Mouse (Mus musculus) adrenal gland, postnatal 36 days (tissue): ENCODE results near the gene Ubap1. TPM values are rescaled to one million over a fixed set of nuclear protein-coding genes. Genes with fewer than 3 reads are reported as not detected.

Source experiments
- DNase-seq, 2 experiments: peaks; one replicate each; pipeline ENCODE4 v3.0.0; 2021; ENCODE audit warnings: mixed read lengths in 1 of 2
- long read RNA-seq, 2 experiments: library from polyadenylated mRNA; stranded (forward); transcript quantifications; one replicate each; pipeline ENCODE4 v2.0.0; 2021; ENCODE audit warnings: borderline sequencing depth in 2 of 2
- total RNA-seq, 2 experiments: library from RNA; stranded (reverse); gene quantifications; 2 replicates each; pipeline ENCODE4 v1.2.3; 2021

The Ubap1 gene
- total RNA-seq = 10 to 100 TPM; 46.1 to 46.7 TPM
- long read RNA-seq, experiment 1, transcript Ubap1-201 (7 exons, 3,456 nt) = major isoform, 34 of 51 reads
- long read RNA-seq, experiment 1, partial matches to known transcripts = 3 of 51 reads
- long read RNA-seq, experiment 1, other reads (novel, unspliced or antisense) = 14 of 51 reads
- long read RNA-seq, experiment 2, transcript Ubap1-201 (7 exons, 3,456 nt) = major isoform, 11 of 20 reads
- long read RNA-seq, experiment 2, partial matches to known transcripts = 2 of 20 reads
- long read RNA-seq, experiment 2, other reads (novel, unspliced or antisense) = 5 of 20 reads

DNA sequence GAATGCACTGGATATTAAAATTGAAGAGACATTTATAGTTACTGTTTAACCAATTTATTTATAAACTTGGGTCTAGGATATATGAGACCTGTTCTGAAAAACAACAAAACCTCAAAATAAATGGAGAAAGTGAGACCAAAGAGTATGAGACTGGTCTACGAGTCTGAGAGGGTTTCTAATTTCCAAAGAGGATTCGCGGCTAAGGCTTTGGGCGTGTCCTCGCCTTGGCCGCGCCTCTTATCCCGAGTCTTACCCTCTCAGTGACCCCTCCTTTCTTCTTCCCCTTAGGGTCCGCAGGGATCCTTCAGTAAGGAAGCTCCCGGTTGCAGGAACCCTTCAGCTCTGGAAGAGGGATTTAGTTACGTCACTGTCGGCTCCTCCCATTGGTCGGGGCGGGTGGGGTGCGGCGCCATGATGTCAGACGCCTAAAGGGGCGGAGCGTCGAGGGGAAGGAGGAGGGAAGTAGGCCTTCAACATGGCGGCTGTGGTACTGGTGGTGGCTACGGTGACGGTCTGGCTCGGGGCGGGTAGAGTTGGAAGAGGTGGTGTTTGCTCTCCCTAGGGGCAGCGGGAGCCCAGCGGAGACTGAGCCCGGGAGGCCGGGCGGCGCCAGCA is at the start of gene Ubap1:
TSS of gene Ubap1 (plus strand) at position 413 of the 615 bp plus-strand sequence.
- DNase-seq = peak; percentile 94 to 96

DNA sequence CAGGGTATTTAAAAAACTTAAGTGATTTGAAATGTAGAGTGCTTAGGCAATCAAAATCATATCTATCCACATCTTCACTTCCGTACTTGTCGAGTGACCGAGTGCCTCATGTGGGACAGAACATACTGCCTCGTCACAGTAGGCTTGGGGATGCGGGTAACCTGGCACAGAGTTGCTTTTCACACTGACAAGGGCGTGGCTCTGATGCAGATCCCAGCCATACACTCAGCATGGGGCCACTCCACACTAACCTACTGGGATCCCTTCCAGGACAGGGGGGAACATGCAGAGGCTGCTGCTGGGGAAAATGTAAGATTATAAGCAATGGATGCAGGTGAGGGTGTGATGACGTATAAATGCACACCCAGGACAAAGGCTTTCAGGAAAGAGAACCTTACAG is 45.1 kb upstream of the Ubap1 start:
- DNase-seq = no peak

DNA sequence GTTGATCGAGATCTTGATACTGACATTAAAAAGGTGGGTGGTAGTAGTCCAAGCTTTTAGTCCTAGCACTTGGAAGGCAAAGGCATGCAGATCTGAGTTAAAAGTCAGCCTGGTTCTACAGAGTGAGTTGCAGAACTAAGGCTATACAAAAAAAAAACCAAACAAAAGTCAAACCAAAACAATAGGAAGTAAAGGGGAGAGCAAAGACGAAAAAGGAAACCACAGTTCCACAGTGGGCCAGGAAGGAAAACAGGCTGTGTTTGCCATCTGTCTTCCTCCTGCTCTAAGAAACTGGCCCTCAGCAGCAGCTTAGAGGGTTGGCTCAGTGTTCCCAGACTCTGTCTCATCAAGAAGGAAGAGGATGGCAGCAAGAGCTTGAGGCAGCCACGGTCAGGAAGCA is 44.5 kb upstream of the Ubap1 start:
- no peak for DNase-seq

DNA sequence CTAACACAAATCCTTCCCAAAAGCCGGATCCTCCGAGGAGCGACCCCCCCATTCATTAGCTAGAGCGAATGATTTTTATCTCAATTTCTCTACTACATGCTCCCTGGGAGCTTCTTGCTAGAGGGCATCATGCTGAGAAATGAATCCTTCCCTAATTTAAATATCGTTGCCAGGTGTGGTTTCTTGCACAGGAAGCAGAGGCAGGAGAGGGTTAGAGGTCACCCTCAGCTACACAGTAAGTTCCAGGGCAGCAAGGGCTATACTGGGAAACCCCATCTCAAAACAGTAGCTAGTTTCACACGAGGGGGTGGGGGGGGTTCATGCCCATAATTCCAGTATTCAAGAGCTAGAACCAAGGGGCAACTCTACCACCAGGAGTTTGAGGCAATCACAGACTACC is 41.4 kb upstream of the Ubap1 start:
- DNase-seq = no peak

DNA sequence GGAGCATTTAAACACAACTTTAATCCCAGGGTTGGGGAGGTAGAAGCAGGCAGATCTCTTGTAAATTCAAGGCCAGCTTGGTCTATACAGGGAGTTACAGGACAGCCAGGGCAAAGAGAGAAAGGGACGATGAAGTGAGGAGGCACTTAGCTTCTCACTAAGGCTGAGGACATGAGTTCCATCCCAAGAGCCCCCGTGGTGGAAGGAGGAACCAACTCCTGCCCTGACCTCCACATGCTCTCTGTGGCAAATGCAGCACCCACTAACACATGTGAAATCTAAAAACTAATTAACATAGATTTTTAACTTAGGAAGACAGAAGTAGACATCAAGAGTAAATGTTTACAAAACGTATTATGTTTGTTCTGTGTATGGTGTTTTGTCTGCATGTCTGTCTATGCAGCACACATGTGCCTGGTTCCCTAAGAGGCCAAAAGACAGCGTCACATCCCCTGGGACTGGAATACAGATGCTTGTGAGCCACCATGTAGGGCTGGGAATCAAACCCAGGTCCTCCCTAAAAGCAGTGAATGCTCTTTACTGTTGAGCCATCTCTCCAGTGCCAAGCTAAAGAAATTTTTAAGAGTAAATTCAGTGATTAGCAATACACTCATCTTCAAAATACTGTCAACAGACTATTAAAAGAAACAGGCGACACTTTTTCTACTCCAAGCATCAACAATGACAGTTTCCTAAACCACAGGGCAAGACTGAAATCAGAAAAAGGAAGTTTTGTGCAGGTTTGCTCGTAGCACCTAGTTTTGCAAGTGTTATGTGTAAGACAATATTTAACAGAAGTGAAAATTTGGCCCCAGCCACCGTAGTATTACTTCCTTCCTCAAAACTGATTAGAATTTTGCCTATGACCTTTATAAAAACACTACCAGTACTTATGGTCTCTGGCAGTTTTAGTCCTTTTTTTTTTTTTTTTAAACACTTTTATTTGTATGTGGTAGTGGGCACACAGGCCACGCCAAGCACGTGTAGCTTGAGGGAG is 37.9 kb upstream of the Ubap1 start:
- DNase-seq = no peak

DNA sequence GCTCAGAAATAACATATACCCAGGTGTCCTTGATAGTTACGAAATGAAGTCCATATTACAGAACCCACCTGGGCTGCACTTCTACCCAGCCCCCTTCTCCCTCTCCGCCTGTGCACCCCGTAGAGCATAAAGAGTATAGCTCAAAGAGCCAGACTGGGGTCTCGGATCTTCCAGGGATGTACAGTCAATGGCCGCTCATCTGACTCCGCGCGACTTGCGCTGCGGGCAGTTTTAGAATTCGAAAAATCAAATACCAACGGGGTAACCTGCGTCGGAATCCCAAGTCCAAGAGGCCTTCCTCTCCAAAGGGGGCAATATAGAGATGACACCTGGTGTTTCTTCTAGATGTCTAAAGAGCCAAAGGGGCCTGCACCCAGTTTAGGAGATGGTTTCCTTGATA is 35.1 kb upstream of the Ubap1 start:
- DNase-seq = peak in 1 of 2 experiments; percentile 3

DNA sequence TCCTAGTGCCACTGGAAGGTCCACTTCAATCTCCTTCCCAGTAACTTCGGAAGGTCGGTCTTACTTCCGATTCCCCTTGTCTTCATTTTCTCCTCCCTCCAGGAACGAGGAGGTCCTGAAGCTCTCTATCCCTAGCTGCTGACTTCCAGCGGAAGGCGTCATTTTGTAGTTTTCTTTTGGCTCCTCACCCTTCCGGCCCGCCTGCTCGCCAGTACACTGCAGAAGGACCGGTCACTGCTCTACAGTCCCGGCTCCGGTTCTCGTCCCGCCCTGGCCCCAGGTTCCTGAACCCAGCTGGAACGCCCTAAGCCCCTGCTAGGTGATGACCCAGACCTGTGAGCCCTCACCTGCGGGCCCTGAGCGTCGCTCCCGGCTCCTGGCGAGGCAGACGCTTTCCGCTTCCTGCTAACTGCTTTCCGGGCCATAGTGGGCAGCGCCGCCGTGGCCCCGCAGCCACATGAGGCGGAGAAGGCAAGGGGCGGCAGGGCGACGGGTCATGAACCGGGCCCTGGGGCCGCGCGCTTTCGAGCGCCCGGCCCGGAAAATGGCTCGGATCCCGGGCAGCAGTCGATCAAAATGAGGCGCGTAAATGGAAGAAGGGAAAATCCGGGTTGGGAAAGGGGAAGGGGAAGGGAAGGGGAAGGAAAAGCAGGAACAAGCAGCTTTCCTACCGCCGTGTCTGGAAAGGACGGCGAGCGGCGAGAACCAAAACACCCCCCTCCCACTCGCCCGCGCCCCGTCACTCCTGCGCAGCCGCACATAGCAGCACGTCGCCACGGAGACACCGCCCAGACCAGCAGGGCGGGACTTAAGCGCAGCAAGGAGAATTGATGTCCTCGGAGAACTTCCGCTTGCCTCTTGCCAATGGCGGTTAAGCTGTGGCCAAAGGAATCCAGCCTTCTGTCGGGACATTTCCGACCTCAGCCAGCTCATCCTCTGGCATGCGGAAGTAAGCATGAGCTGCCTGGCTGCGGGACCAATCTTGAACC is 34.4 kb upstream of the Ubap1 start, which contains the start of gene Dcaf12:
TSS of gene Dcaf12 (minus strand) at position 749 of the 989 bp plus-strand sequence.
- DNase-seq = peak; percentile 97

DNA sequence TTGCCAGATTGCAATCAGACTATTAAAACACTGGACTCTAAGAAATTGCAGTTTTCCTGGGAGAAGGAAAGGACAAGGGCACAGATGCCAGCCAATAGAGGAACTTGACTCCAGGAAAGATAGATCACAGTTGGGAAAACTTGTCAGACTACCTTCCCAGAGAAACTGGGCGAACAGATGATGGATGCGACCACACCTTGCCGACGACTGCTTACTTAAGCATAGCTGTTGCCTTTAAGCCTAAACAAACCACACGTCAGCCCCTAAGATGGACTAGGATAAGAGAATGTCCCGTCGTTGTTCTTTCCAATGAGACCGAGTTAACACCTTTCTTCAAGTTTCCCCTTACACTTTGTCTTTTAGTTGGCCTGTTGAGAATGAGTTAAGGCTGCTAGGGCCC is 33.6 kb upstream of the Ubap1 start:
- no peak for DNase-seq

DNA sequence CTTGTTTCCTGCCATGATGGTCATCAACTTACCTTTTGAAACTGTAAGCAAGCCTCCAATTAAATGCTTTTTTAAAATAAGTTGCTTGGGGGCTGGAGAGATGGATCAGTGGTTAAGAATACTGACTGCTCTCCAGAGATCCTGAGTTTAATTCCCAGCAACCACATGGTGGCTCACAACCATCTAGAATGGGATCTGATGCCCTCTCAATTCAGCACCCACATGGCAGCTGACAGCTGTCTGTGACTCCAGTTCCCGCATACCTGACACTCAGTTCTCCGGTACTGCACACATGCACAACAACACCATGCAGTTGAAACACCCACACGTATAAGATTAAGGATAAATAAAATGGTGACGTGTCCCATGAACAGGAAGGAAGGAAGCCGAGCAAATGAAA is 30.5 kb upstream of the Ubap1 start:
- DNase-seq = no peak

DNA sequence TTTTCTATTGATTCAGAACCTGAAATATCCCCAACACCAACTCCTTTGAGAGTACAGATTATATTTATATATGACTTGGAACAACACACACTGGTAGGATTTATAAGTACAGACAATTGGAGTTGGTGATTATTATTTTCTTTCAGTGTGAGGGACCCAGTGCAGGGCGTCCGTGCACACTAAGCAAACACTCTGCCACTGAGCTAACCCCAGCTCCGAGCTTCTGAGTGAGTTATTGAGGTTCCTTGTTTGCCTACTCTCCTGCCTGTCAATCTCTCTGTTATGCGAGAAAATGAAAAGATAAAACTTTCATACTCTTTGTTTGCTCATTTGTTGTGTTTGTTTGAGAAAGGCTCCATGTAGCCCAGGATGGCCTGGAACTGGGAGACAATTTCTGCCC is 27.8 kb upstream of the Ubap1 start:
- no peak for DNase-seq

DNA sequence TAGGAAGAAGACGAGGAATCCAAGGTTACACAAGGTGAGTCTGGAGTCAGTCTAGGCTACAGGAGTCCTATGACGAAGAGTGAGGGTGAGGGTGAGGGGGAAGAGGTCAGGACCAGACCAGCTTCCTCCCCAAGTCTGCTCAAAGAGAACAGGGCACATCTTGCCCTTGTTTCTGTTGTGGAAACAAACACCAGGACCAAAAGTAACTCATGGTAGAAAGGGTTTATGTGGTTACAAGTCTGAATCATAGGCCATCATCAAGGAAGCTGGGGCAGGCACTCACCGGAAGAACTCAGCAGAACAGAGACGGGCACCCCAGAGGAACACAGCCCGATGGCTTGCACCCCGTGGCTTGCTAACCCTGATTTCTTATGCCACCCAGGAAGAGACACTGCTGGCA is 21.9 kb upstream of the Ubap1 start:
- no peak for DNase-seq

DNA sequence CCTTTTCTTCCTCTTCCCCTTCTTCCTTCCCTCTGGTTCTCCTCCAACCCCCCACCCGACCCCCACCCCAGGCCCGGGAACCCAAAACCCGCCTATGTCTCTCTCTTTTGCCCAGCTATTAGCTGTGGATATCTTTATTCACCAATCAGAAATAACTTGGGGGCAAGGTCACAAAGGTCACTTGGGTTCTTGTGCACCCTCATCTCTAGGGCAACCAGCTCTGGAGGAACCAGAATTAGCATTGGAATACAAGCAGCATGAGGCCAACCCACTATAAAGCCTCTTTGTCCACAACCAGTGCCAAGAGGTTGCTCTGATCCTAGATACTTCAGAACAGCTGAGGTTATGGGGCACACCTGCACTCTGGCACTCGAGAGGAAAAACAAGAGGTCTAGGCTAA is 19.3 kb upstream of the Ubap1 start:
- DNase-seq = no peak

DNA sequence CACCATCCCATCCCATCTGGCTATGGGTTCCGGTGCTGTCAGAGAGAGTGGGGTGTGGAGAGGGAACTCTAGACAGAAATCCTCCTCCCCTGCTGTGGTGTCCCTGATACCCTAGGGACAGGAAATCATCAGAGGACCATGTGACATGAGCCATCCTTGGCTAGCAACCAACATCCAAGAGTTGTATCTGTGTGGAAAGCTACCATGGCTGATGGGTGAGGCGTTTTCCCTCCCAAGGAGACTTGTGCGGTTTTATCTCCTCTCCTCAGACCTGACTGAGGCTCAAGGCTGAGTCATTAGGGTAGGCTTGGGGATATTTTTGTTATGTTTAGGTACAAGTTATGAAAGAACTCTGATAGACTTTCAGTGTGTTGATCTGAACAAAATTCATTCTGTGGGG is 17.7 kb upstream of the Ubap1 start:
- DNase-seq = peak in 1 of 2 experiments; percentile 5

DNA sequence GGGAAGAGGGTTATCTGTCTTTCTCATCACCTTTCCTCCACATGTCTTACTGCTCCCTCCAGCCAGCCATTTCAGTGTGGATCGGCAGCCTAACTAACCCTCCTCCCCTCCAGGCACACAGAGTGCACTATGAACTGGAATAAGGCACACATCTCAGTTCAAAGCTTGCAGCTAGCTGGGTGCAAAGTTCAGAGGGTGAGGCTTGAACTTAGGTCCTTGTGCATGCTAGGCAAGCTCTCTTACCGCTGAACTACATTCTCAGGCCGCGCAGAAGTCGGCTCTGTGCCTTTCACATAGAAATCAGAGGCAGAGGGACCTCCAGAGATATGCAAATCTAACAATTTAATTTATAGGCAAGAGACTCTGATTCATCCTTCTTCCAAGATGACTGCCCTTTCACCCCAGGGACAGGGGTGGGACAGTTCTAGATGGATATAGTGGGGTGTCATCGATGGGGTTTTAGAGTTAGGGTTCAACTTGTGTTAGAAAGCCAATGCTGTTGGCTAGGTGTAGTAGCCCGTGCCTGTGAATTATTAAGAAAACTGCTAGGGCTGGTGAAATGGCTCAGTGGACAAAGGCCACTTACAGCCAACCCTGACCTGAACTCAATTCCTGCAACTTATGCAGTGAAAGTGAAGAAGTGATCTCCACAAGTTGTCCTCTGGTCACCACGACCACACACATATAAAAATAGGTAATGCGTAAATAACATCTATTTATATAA is 16.9 kb upstream of the Ubap1 start:
- DNase-seq = no peak

DNA sequence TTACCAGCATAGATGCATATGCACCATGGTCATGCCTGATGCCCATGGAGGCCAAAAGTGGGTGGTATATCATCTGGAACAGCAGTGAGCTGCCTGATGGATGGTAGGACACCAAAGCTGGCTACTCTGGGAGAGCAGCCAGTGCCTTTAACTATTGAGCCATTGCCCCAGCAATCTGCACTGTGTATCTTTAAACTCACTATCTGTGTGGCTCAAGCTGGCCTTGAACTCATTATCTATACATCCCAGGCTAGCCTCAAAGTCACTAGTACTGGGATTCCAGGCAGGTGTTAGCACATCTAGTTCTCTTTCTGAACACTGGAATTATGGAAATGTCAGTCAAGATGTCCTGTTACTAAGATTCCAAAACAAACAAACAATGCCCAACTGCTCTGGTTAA is 12.2 kb upstream of the Ubap1 start:
- no peak for DNase-seq

DNA sequence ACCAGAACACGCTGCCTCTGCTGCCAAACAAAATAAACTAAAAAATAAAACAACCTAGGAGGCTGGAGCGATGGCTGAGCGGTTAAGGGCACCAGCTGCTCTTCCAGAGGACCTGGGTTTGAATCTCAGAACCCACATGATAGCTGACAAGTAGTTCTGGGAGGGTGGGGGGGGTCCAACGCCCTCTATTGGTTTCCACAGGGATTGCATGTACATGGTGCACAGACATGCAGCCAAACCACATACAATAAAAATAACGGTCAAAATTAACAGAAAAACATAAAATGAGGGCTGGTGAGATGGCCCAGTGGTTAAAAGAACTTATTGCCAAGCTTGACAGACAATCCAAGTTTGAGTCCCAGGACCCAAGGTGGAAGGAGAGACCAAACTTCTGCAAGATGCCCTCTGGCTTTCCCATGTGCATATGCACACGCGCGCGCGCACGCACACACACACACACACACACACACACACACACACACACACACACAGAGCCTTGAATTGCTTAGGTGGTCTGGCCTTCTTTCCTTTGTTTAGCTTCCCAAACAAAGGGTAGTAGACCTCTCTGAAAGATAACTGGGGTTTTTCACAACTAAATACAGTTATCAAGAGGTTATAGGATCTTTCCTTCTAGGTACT is 7.8 kb upstream of the Ubap1 start:
- no peak for DNase-seq

DNA sequence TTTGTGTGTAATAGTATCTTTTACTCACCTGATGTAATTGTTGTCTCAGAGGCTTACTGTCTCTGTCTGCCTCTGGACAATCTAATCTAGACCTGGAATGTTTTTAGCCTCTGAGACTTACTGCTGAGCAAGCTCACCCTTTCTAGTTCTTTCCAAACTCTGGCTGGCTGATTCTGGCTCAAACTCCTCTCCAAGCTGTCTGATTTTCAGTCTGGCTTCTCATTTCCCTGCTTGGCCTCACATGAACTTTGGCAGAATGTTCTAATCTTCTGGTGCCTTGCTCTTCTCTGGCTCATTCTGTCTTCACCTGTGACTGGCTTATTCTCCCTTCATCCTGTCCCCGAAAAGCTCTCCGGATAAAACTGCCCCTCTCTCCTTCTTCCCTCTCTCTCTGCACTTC is 2.8 kb upstream of the Ubap1 start:
- DNase-seq = no peak

DNA sequence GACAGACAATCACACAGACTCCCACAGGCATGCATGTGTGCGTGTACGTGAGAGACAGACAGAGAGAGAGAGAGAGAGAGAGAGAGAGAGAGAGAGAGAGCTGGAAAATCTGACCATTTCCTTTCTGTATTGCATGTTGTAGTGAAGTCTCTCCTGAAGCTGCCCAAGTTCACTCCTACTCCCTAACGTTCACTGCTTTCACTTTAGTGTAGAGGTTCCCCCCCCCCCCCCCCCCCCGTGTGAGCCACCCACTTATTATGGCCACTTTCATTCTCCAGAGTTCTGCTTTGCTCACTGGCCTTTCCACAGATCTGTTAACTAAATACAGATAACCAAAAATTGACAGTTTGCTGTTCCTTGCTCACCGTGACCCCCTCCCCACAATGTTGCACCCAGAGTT is 957 bp upstream of the Ubap1 start:
- no peak for DNase-seq

DNA sequence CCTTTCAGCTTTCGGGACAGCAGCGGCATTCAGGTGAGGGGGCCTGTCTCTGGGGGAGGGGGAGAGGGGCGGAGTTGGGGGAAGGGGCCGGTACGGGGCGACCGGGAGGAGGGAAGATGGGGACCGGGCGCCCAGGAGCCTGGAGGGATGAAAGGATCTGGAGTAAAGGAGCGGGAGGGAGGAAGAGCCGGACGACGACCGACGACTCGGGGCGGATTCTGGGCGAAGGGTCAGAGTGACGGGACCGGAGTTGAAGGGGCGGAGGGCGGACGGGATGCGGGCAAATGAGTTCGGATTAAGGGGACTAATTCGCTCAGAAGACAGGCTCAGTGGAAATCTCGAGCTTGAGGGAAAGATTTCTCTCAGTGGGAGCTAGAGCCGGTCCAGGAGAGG is 399 bp downstream of the Ubap1 start:
- peak in 1 of 2 experiments; percentile 69 for DNase-seq

DNA sequence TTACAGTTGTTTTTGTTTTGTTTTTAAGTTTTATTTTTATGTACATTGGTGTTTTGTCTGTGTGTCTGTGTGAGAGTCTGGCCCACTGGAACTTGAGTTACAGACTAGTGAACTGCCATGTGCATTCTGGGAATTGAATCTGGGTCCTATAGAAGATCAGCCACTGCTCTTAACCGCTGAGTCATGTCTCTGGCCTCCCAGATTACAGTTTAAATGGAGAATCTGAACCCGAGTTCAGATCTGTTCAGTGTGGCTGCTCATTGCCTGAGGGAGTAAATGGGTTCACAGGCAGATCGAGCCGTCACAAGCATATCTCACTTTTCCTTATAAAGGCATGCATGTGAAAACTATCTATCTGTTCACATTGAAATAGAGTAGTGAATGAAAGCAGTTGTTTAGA is 4.0 kb downstream of the Ubap1 start:
- no peak for DNase-seq
